Mouse (Mus musculus) forebrain, embryonic 14.5 days (tissue): Measurements from ENCODE around the gene Mrps11. TPM values are rescaled to one million over a fixed set of nuclear protein-coding genes. Genes with fewer than 3 reads are reported as not detected.

Source experiments
- ATAC-seq: fragments of 200-750 bp; cut with Nextera tagmentation; 2 replicates; pipeline ENCODE4 v1.8.0; 2017; ENCODE audit warnings: mild to moderate bottlenecking, moderate library complexity
- DNase-seq: peaks from one replicate; pipeline ENCODE4 v3.0.0-alpha.2; 2015; ENCODE audit warnings: low spot score
- H3K27ac ChIP-seq: fragments of 300-500 bp; sonication (generic); 2 replicates; pipeline ENCODE4 v1.5.1; 2014; ENCODE audit warnings: low read depth, mild to moderate bottlenecking, control low read depth, low read length, moderate library complexity
- H3K27me3 ChIP-seq: fragments of 300-500 bp; sonication (generic); replicated peaks from 2 replicates; pipeline ENCODE4 v1.6.1; 2014; ENCODE audit warnings: low read length, control low read depth, mixed read lengths; ENCODE audit not compliant: control insufficient read depth, insufficient read depth
- H3K36me3 ChIP-seq: fragments of 300-500 bp; sonication (generic); 2 replicates; pipeline ENCODE4 v1.6.1; 2014; ENCODE audit warnings: low read length, control low read depth; ENCODE audit not compliant: control insufficient read depth, insufficient read depth
- H3K4me1 ChIP-seq: fragments of 300-500 bp; sonication (generic); 2 replicates; pipeline ENCODE4 v1.6.1; 2014; ENCODE audit warnings: antibody characterized with exemption, low read length, control low read depth; ENCODE audit not compliant: control insufficient read depth, insufficient read depth
- H3K4me2 ChIP-seq: fragments of 300-500 bp; sonication (generic); 2 replicates; pipeline ENCODE4 v1.6.1; 2014; ENCODE audit warnings: mild to moderate bottlenecking, control low read depth, low read length
- H3K4me3 ChIP-seq: fragments of 300-500 bp; sonication (generic); 2 replicates; pipeline ENCODE4 v1.5.1; 2014; ENCODE audit warnings: low read depth, low read length, control low read depth
- H3K9ac ChIP-seq: fragments of 300-500 bp; sonication (generic); 2 replicates; pipeline ENCODE4 v1.6.1; 2014; ENCODE audit warnings: mild to moderate bottlenecking, low read length, control low read depth, moderate library complexity
- H3K9me3 ChIP-seq: fragments of 300-500 bp; sonication (generic); replicated peaks from 2 replicates; pipeline ENCODE4 v1.6.1; 2016; ENCODE audit warnings: low read length, control low read depth, mixed read lengths; ENCODE audit not compliant: control insufficient read depth
- WGBS: fragments of 180-500 bp; shearing (Covaris S2); extraction: QIAGEN DNeasy Blood & Tissue Kit; methylation state at CpG from one replicate; pipeline ENCODE4 v1.1.7; 2014; 5-methylcytosine and 5-hydroxymethylcytosine counted together
- polyA plus RNA-seq: library from polyadenylated mRNA; unstranded; fragments of >200 nt; fragmentation: Nextera tagmentation; extraction: Ambion mirVana; gene quantifications from 2 replicates; pipeline ENCODE4 v1.2.1, GENCODE M21; 2014

The Mrps11 gene
- polyA plus RNA-seq, 1 experiment from 2014 or later = 88.2 TPM

DNA sequence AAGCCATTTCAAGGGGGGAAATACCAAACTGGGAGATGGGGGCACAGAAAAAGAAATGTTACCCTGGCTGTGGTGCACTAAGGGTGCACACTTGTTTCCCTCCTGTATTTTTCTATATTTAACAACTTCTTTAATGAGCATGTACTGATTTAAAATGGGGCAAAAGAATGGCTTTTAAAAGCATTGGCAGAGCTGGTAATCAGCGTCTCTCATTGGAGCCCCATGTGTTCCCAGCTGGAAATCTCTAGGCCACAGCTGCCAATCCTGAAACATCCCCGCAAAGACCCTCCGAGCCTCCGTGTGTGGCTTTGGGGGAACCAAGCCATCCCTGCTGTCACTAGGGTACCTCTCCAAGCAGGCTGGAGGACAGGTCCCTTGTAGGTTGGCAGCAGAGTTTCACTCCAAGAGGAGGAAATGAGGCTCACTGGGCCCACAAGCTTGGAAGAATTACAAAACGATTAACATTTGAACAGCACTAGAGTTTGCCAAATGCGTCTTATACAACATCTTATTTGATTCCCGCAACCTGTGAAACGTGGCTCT, 28.4 kb upstream of the Mrps11 start:
- Histone ChIP-seq H3K9ac (no peak overlapping the region), H3K4me2 (no peak overlapping the region), H3K4me3 (no peak overlapping the region), H3K4me1 (peaks cover 4% of the 10 kb centered on the region; the same call in 1 of the 2 replicates), H3K27ac (peak overlapping the region; percentile 44; the same call in 1 of the 2 replicates), H3K9me3 (no peaks in the 10 kb centered on the region), H3K27me3 (no peaks in the 10 kb centered on the region), H3K36me3 (no peaks in the 10 kb centered on the region)
- 36% methylated on average over 8 of the region's 8 CpGs for WGBS
- DNase-seq (peak; percentile 39), ATAC-seq (no peak; the same call in 1 of the 2 replicates)

DNA sequence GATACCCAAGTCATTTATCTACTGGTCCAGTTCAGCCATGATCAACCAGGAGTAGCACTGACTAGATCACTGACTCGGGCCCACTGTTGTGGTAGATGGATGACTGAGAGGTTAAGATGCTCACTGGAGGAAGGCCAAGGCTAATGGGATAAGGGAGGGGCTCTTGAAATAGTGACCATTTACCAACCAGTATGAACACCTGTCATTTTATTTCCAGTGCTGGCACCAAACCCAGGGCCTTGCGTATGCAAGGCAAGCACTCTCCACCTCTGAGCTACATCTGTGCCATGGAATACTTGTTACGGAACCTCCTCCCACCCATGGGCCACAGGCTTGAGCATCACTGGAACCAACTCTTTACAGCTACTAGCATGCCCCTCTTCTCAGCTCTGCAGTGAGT, 19.1 kb upstream of the Mrps11 start:
- no peak overlapping the region for H3K9ac ChIP-seq
- H3K9me3 ChIP-seq = no peaks in the 10 kb centered on the region
- no peaks in the 10 kb centered on the region for H3K27me3 ChIP-seq
- DNase-seq (no peak), ATAC-seq (no peak)
- no peak overlapping the region for H3K4me2 ChIP-seq
- no peak overlapping the region for H3K27ac ChIP-seq
- H3K36me3 ChIP-seq = no peaks in the 10 kb centered on the region
- H3K4me1 ChIP-seq = no peaks in the 10 kb centered on the region
- WGBS = 92% methylated on average over 3 of the region's 3 CpGs
- no peak overlapping the region for H3K4me3 ChIP-seq

DNA sequence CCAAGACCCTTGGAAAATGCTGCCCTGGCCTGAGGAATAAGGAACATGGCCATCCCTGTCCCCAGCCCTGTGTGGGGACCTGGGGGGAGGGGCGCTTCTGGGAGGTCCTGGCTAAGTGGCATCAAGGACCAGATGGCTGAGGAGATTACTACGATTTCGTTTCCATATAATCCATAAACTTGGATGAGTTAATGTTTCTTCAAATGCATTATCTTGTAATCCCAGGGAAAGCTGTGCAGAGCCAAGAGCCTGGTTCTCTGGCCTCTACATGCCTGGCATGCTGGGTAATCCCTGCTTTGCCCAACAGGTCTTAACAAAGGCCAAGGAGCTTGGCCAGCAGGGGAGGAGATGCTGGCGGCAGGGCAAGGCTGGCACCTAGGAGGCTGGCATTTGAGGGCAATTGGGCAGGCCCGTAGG, 17.7 kb upstream of the Mrps11 start:
- Histone ChIP-seq H3K4me3 (no peak overlapping the region), H3K27ac (no peak overlapping the region), H3K36me3 (no peaks in the 10 kb centered on the region), H3K4me1 (no peaks in the 10 kb centered on the region), H3K27me3 (no peaks in the 10 kb centered on the region), H3K9me3 (no peaks in the 10 kb centered on the region), H3K4me2 (no peak overlapping the region), H3K9ac (no peak overlapping the region)
- ATAC-seq = no peak
- no peak for DNase-seq
- 62% methylated on average over 5 of the region's 5 CpGs for WGBS

DNA sequence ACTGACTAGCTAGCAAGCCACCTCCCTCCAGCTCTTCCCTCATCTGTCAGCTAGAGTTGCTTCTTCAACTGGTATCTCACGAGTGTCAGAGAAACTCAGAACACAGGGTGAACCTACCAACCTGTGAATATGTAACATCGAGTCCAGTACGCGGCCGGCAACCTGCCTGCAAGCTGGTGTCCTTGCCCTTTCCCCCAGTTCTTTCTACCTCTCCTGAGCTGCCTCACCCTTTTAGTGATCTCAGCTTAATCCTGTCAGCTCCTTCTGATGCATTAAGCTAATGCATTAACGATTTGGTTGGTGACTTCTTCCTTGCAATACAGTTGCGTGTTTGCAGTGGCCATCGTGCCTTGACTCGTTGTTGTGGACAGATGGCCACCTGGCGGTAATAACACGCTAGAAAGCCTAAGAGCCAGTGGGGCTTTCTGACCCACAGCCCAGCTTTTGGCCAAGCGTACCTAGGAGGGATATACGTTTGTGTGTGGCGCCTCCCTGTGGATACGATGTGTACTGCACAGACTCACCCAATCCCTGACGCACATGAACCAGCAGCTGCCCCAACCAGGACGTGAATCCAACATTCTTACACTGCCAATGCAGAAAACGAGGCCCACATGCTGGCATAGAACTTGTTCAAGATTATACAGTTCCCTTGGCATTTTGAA, 16.8 kb upstream of the Mrps11 start:
- Histone ChIP-seq H3K27ac (no peak overlapping the region), H3K27me3 (no peaks in the 10 kb centered on the region), H3K9ac (no peak overlapping the region), H3K36me3 (no peaks in the 10 kb centered on the region), H3K4me2 (peak overlapping the region; percentile 29), H3K4me1 (no peaks in the 10 kb centered on the region), H3K4me3 (no peak overlapping the region), H3K9me3 (no peaks in the 10 kb centered on the region)
- 20% methylated on average over 18 of the region's 18 CpGs for WGBS
- peak; percentile 90 for DNase-seq
- ATAC-seq = peak; percentile 84

DNA sequence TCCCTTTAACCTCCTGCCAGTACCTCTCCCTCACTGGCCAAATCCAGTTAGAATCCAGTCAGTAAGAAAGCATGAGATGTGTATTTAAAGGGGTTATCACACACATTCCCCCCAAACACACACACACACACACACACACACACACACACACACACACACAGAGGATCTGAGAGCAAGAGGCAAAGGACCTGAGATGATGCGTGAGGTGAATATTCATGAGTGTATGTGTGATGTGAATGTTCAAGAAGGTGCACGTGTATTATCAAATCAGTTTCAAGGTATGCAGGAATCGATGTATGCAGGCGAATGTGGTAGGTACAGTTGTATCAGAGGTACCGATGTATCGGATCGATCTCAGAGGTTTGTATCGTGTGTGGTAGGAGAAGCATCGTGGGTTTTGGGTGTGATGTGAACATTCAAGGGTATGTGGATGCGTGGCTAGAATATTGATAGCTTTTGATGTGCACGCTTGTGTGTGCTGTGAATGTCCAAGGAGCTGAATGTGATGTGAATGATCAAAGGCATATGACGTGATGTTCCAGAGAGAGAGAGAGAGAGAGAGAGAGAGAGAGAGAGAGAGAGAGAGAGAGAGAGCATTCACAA, 14.9 kb upstream of the Mrps11 start:
- ATAC-seq (no peak), DNase-seq (no peak)
- H3K9me3 ChIP-seq = no peaks in the 10 kb centered on the region
- no peak overlapping the region for H3K27ac ChIP-seq
- H3K4me1 ChIP-seq = no peaks in the 10 kb centered on the region
- no peak overlapping the region for H3K4me2 ChIP-seq
- H3K27me3 ChIP-seq = no peaks in the 10 kb centered on the region
- WGBS = 81% methylated on average over 12 of the region's 12 CpGs
- H3K9ac ChIP-seq = no peak overlapping the region
- H3K4me3 ChIP-seq = no peak overlapping the region
- H3K36me3 ChIP-seq = peaks cover 3% of the 10 kb centered on the region; the same call in 1 of the 2 replicates

DNA sequence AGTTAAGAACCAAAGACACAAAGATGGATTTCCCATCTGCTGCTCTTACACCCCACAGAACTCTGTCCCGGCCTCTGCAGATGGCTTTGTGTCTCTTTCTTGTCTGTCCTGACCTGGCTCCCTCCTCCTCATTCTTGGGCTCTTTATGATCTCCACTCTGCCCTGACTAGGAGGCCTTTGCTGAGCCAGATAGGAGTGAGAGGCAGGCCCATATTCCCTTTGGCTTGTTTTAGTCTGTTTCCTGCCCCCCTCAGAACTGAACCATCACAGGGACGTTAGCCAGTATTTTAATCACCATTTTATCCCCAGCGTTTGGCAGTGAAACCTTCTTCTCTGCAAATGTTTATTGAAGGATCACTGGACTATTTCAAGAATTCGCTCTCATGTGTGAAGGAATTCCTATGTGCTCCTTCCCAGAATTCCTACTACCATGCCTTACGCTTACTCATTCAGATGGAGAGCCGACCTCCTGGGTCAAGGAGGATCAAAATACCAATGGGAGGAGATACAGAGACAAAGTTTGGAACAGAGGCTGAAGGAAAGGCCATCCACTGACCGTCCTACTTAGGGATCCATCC, 13.8 kb upstream of the Mrps11 start:
- no peaks in the 10 kb centered on the region for H3K4me1 ChIP-seq
- DNase-seq (no peak), ATAC-seq (no peak)
- no peak overlapping the region for H3K9ac ChIP-seq
- H3K4me3 ChIP-seq = no peak overlapping the region
- no peak overlapping the region for H3K4me2 ChIP-seq
- no peak overlapping the region for H3K27ac ChIP-seq
- no peaks in the 10 kb centered on the region for H3K9me3 ChIP-seq
- H3K27me3 ChIP-seq = no peaks in the 10 kb centered on the region
- H3K36me3 ChIP-seq = peaks cover 14% of the 10 kb centered on the region
- WGBS = 81% methylated on average over 7 of the region's 7 CpGs

DNA sequence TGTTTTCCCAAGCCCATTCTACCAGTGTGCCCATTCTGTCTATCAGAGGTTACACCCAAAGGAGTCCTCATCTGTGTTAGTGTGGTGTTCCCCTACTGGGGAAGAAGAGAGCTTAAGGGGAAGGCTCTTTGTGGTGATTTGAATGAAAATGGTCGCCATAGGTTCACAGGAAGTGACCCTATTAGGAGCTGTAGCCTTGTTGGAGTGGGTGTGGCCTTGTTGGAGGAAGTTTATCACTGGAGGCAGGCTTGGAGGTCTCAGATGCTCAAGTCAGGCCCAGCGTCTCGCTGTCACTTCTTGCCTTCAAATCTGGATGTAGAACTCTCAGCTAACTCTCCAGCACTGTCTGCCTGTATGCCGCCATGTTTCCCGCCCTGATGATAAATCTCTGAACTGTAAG, 12.0 kb upstream of the Mrps11 start:
- H3K9me3 ChIP-seq = no peaks in the 10 kb centered on the region
- no peak overlapping the region for H3K4me3 ChIP-seq
- no peak overlapping the region for H3K4me2 ChIP-seq
- H3K9ac ChIP-seq = no peak overlapping the region
- ATAC-seq = no peak
- H3K36me3 ChIP-seq = peaks cover 31% of the 10 kb centered on the region
- H3K27me3 ChIP-seq = no peaks in the 10 kb centered on the region
- DNase-seq = no peak
- H3K27ac ChIP-seq = no peak overlapping the region
- H3K4me1 ChIP-seq = no peaks in the 10 kb centered on the region
- 84% methylated on average over 5 of the region's 5 CpGs for WGBS

DNA sequence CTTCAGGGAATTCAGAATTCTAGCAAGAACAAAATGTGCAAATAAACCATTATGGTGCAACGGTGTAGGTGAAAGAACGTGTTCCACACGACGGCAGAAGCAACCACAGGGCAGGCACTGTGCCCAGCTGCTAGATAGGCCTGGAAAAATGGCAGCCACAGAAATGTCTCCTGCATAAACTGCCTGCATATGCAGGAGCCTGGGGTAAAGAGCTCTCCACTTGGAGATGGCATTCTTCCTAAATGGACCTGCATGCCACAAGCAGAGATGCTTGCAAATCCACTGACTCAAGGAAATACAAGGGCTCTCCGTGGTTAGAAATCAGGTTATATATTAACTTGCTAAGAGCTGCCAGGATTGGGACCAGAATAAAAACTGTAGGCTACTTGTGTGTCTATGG, 4.2 kb upstream of the Mrps11 start:
- DNase-seq (no peak), ATAC-seq (no peak)
- H3K4me3 ChIP-seq = no peak overlapping the region
- no peak overlapping the region for H3K27ac ChIP-seq
- H3K27me3 ChIP-seq = no peaks in the 10 kb centered on the region
- H3K9ac ChIP-seq = no peak overlapping the region
- no peak overlapping the region for H3K4me2 ChIP-seq
- H3K36me3 ChIP-seq = peaks cover 59% of the 10 kb centered on the region
- H3K4me1 ChIP-seq = peaks cover 7% of the 10 kb centered on the region
- WGBS = 95% methylated on average over 5 of the region's 5 CpGs
- H3K9me3 ChIP-seq = no peaks in the 10 kb centered on the region

DNA sequence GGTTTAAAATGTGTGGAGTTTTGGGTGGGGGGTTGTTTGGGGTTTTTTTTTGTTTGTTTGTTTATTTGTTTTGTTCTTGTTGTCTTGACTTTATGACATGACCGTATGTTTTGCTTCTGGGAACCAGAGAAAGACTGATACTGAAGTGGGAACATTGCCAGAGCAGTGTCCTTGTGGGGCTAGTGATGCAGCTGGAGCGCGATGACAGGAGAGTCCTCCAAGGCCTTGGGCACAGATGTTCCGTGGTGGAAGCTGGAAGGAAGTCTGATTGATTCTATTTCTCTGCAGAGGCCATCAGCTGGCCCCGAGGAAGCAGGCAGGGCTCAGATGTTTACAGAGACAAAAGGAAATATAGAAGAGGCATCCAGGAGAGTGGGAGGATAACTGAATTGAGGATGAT, 3.0 kb downstream of the Mrps11 start:
- Histone ChIP-seq H3K4me3 (no peak overlapping the region), H3K27ac (no peak overlapping the region), H3K9me3 (no peaks in the 10 kb centered on the region), H3K4me2 (no peak overlapping the region), H3K27me3 (no peaks in the 10 kb centered on the region), H3K36me3 (peaks cover 30% of the 10 kb centered on the region), H3K4me1 (peaks cover 9% of the 10 kb centered on the region), H3K9ac (no peak overlapping the region)
- DNase-seq = no peak
- no peak for ATAC-seq
- WGBS = 81% methylated on average over 5 of the region's 5 CpGs
